Mouse (Mus musculus) small intestine, adult 2 months (tissue): ENCODE data around the gene Sec11a.

Experiments
- CTCF ChIP-seq: fragments of 200-500 bp; IDR thresholded peaks from 2 replicates; pipeline ENCODE4 v1.5.1; 2012; ENCODE audit warnings: low read depth, mild to moderate bottlenecking, control low read depth, inconsistent platforms, low read length, moderate library complexity, mixed read lengths; ENCODE audit not compliant: insufficient replicate concordance, insufficient read length; ENCODE audit errors: extremely low read depth
- POLR2A ChIP-seq: fragments of 200-500 bp; IDR thresholded peaks from 2 replicates; pipeline ENCODE4 v1.6.1; 2012; ENCODE audit warnings: low read depth, mild to moderate bottlenecking, control low read depth, inconsistent platforms, low read length, moderate library complexity

GRCm38 (mm10) chr7:80956891-80957290 lies 9.3 kb upstream of the Sec11a start:
- TF ChIP-seq POLR2A (no peak), CTCF (no peak)
